Mouse (Mus musculus): ENCODE measurements at regions not wholly inside any gene's neighbourhood (a gene's known extent, or its start where the extent isn't known, plus 50 kb on each side); places are given as distances from the start of the nearest gene placed in this dataset.

- DNase-seq (ENCODE audit: low read depth, low spot score), result peak; percentile 25
Measured at GRCm38 (mm10) chr3:78782766-78783165, 503.6 kb downstream of the Rapgef2 start.

GRCm38 (mm10) chr3:78755686-78756476 is 530.4 kb downstream of the Rapgef2 start:
- DNase-seq (ENCODE audit: low read depth, low spot score), result peak; percentile 16

GRCm38 (mm10) chr3:78736111-78736510 is 550.2 kb downstream of the Rapgef2 start:
- DNase-seq (ENCODE audit: low read depth, low spot score), result peak; percentile 29

- peak; percentile 67 for DNase-seq (ENCODE audit: low read depth, low spot score)
Measured at GRCm38 (mm10) chr3:78716691-78717090, 569.6 kb downstream of the Rapgef2 start.

- no peak for DNase-seq (ENCODE audit: low read depth, low spot score)
Measured at GRCm38 (mm10) chr3:78707687-78708086, 578.6 kb downstream of the Rapgef2 start.

GRCm38 (mm10) chr3:78698936-78699335 is 587.4 kb downstream of the Rapgef2 start:
- DNase-seq (ENCODE audit: low read depth, low spot score), result peak; percentile 76

GRCm38 (mm10) chr3:78691499-78691898 is 594.8 kb downstream of the Rapgef2 start:
- peak; percentile 62 for DNase-seq (ENCODE audit: low read depth, low spot score)

GRCm38 (mm10) chr3:78677656-78678055 is 608.7 kb downstream of the Rapgef2 start:
- no peak for DNase-seq (ENCODE audit: low read depth, low spot score)

- DNase-seq (ENCODE audit: low read depth, low spot score), result no peak
Measured at GRCm38 (mm10) chr3:78676806-78677205, 609.5 kb downstream of the Rapgef2 start.

GRCm38 (mm10) chr3:78674529-78675187 is 611.7 kb downstream of the Rapgef2 start:
- no peak for DNase-seq (ENCODE audit: low read depth, low spot score)

GRCm38 (mm10) chr3:78668050-78668449 is 618.3 kb downstream of the Rapgef2 start:
- DNase-seq (ENCODE audit: low read depth, low spot score), result no peak

GRCm38 (mm10) chr3:78667374-78668023 is 618.8 kb downstream of the Rapgef2 start:
- DNase-seq (ENCODE audit: low read depth, low spot score), result no peak

GRCm38 (mm10) chr3:78648115-78648514 is 638.2 kb downstream of the Rapgef2 start:
- DNase-seq (ENCODE audit: low read depth, low spot score), result no peak

GRCm38 (mm10) chr3:78635386-78635785 is 650.9 kb downstream of the Rapgef2 start:
- peak; percentile 26 for DNase-seq (ENCODE audit: low read depth, low spot score)

- DNase-seq (ENCODE audit: low read depth, low spot score), result peak; percentile 67
Measured at GRCm38 (mm10) chr3:78618900-78619299, 667.4 kb downstream of the Rapgef2 start.

GRCm38 (mm10) chr3:78594718-78595236 is 691.5 kb downstream of the Rapgef2 start:
- no peak for DNase-seq (ENCODE audit: low read depth, low spot score)

- DNase-seq (ENCODE audit: low read depth, low spot score), result no peak
Measured at GRCm38 (mm10) chr3:78594305-78594704, 692.0 kb downstream of the Rapgef2 start.

GRCm38 (mm10) chr3:78586639-78587038 is 699.7 kb downstream of the Rapgef2 start:
- peak; percentile 29 for DNase-seq (ENCODE audit: low read depth, low spot score)

- DNase-seq (ENCODE audit: low read depth, low spot score), result peak; percentile 76
Measured at GRCm38 (mm10) chr3:78581868-78582267, 704.4 kb downstream of the Rapgef2 start.

- DNase-seq (ENCODE audit: low read depth, low spot score), result peak; percentile 16
Measured at GRCm38 (mm10) chr3:78581100-78581499, 705.2 kb downstream of the Rapgef2 start.

GRCm38 (mm10) chr3:78575667-78576464 is 710.5 kb downstream of the Rapgef2 start:
- DNase-seq (ENCODE audit: low read depth, low spot score), result peak; percentile 38
